Mouse (Mus musculus): ENCODE data around the gene Stard3.
A peak's percentile ranks its signal among the peaks of the same experiment; 100 is the strongest.
"Not testable (repeated sequence)": the region's sequence is repeated elsewhere in the genome, so short reads cannot be mapped to it uniquely, and the experiment has no call there.

Gene Stard3

DNA sequence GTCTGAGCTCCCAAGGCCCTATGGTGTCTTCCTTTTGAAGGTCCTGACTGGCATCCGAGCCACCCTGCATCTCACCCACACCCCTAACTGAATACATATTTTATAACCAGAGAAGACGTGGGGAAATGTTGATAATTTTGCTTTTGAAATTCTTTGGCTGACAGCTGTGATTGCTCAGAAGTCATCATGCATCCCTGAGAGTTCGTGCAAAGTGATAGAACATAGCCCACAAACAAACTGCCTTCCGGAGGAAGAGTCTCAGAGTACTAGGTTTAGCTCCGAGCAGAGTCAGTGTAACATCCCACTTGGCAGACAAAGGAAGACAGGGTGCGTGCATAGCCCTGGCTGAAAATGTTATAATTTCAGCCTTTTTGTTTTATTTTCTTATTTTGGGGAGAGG is 15.1 kb downstream of the Stard3 start:
- no peak for DNase-seq (ENCODE audit: low spot score in 2 of 2)

DNA sequence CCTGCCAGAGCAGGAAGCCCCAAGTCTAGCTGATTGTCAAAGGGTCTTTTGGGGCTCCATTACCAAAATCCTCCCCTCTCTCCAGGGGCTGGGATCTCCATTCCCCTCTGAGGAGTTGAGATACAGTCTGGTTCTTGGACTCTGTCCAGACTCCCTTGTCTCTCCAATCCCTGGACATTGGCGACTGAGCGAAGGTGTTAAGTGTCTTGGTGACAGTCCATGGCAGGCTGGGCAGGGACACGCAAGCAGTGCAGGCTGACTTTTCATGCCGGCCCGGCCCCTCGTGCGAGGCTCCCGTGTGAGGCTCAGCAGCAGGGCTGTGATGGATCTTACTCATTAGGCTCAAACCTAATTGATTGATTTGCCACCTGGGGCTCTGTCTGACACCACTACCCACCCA is 16.1 kb downstream of the Stard3 start:
- DNase-seq (ENCODE audit: low spot score in 2 of 2): no peak

DNA sequence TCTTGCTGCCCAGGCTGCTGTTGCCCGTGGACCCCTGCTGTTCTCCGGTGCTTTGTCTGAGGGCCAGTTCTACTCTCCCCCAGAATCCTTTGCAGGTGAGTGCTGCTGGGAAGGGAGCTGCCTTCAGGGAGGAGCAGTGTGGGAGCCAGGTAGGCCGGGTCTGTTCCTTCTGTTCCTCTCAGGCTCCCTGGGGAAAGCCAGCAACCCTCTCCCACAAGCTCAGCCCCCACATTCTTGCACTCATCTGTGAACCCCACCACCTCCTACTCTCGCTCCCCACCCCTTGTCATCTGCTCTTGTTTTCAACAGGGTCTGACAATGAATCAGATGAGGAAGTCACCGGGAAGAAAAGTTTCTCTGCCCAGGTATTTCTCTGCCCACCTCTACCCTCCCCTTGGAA is 18.6 kb downstream of the Stard3 start:
- no peak for DNase-seq (ENCODE audit: low spot score in 2 of 2)

DNA sequence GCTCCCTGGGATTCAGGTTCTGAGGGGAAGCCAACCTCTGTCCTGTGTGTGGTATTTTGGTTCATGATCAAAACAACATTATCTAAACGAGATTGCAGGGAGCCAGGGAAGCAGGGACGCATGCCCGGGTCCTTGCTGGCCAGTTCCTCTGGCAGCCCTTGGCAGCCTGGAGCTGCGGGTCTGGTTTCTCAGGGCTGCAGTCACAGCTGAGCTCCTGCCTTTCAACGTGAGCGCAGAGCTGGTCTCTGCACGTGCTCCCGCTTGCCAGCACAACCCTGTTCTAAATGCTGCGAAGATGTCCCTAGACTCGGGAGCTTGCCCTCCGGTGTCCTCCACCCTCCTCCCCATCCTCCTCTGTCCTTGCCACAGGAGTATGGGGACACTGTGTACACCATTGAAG is 19.6 kb downstream of the Stard3 start:
- no peak for DNase-seq (ENCODE audit: low spot score in 2 of 2)

DNA sequence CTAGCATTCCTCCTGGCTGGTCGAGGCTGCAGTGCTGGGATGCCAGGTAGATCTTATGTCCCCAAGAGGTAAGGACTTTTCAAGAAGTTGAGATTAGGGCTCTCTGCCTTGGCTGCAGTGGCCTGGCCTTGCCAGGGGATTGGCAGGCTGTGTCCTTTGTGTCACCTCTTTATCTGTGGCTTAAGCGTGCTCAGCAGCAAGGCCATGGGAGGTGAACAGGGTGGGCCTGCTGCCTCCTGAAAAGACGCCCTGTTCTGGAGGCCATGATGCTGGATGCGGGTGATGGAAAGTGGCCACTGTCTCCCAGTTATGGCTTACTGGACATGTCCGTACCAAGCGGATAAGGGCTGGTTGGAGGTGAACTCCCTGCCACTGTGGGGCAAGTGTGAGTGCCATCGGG is 21.2 kb downstream of the Stard3 start:
- DNase-seq (ENCODE audit: low spot score in 2 of 2): no peak

DNA sequence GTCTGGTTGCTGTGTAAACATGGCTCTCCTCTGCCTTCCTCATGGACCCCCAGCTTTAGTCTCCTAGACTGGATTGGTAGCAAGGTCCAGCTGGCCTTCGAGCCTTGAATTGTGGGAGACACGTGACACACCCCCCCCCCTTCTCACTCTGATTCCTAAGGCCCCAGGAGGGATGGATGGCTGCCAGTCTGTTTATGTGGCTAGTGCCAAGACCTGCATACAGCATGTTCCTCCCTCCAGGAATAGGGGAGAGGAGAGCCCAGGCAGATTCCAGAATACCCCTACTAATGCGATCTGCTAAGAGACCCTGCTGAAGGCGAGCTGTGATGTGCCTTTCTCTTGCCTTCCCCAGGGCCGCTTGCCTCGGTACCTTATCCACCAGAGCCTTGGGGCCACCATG is 21.9 kb downstream of the Stard3 start:
- no peak for DNase-seq (ENCODE audit: low spot score in 2 of 2)

DNA sequence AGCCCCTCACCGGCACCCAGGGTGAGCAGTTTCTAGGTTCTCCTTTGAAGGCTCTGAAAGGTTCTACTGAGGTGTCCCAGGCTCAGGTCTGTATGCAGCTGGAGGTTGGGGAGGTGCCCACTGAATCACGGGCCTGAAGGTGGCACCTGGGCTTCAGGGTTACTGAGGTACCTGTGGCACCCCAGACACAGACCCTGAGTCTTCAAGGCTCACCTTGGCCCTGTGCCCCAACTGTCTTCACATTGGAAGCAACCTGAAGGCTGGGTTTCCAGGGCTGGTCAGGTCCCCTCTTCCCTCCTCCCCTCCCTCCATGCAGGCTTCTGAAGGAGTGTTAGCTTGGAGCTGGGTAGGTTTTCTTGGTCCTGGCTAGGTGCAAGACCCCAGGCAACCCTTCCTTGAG is 23.5 kb downstream of the Stard3 start:
- DNase-seq (ENCODE audit: low spot score in 2 of 2): no peak

DNA sequence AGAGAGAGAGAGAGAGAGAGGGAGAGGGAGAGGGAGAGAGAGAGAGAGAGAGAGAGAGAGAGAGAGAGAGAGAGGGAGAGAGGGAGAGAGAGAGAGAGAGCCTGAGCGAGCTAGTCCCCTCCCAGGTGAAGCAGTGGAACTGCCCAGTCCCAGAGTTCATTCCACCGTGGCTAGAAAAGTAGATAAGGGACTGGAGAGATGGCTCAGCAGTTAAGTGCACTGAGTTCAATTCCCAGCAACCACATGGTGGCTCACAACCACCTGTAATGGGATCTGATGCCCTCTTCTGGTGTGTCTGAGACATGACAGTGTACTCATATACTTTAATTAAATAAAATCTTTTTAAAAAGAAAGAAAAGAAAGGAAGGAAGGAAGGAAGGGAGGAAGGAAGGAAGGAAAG is 24.2 kb downstream of the Stard3 start:
- DNase-seq (ENCODE audit: low spot score in 2 of 2): not testable (repeated sequence)

DNA sequence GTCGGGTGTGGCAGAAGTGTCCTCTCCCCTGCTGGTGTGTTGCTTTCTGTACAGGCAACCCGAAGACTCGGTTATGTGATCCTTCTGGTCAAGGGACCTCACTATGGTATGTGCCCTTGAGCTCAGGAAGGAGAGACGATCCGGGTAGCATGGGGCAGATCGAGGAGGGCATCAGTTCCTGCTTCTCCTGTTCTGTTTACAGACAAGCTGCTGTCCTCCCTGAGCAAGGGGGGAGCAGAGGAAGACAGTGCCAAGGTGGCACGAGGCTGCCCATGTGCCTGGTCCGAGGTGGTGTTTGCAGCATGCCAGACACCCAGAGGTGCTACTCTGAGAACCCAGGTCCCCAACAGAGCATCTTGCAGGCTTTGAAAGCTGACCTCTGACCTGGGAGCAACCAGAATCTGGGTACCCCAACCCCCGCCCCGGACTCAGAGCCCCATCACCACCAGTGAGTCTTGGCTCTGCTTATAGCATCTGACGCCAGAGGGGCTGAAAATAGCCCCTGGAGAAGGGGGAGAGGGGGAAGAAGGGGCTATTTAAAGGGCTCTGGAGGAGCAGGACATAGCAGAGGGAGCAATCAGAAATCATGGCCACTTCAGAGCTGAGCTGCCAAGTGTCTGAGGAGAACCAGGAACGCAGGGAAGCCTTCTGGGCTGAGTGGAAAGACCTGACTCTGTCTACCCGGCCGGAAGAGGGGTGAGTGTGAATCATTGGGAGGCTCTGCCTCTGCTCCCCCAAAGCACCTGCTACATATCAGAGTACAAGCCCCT is 25.3 kb downstream of the Stard3 start, which contains the start of gene Tcap:
Gene Tcap (plus strand): TSS at position 551 of the 770 bp plus-strand sequence.
- no peak for DNase-seq (ENCODE audit: low spot score in 2 of 2)

DNA sequence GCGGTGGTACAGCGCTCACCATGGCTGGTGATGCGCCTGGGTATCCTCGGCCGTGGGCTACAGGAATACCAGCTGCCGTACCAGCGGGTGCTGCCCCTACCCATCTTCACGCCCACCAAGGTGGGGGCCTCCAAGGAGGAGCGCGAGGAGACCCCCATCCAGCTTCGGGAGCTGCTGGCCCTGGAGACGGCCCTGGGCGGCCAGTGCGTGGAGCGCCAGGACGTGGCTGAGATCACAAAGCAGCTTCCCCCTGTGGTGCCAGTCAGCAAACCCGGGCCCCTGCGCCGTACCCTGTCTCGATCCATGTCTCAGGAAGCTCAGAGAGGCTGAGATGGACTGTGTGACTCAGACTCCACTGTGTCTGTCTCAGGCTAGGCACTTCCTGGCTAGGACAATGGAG is 26.0 kb downstream of the Stard3 start:
- DNase-seq (ENCODE audit: low spot score in 2 of 2): no peak

DNA sequence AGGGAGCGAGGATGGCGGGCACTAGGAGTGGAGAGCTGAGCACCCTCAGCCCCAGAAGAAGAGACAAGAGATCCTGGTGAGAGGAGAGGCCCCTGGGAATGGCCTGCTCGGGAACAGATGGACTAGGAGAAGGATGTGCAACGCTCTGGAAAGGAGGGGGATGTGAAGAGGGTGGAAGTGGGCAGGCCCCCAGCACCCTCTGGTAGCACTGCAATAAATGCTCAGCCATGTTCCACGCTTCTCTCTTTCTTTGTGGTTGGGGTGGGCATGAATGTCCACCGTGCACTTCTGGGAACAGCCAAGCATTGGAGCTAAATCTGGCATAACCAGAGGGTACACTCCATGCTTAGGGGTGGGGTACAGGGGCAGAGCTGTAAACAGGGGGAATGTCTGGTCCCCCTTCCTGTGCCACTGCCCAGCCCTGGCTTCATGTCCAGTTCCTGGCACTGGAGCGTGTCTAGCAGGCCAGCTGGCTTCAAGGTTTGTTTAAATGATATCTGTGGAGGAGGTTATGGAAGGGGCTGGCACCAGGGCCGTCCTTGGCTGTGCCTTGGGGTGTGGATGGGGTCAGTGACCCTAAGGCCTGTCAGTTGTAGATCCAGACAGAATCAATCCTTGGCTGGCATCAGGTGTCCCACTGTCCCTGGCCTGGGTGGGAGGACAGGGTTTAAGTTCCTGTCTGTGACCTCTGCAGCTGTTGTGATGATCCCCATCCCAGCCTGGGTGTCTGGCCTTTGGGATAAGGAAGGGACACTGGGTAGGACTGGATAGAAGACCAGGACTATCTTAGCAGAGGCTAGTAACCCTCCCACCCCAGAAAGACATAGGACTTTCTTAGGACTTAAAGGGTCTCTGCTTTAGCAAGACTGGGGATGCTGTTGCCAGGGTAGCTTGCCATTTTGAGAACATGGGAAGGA is 26.8 kb downstream of the Stard3 start:
- DNase-seq (ENCODE audit: low spot score in 2 of 2): no peak

DNA sequence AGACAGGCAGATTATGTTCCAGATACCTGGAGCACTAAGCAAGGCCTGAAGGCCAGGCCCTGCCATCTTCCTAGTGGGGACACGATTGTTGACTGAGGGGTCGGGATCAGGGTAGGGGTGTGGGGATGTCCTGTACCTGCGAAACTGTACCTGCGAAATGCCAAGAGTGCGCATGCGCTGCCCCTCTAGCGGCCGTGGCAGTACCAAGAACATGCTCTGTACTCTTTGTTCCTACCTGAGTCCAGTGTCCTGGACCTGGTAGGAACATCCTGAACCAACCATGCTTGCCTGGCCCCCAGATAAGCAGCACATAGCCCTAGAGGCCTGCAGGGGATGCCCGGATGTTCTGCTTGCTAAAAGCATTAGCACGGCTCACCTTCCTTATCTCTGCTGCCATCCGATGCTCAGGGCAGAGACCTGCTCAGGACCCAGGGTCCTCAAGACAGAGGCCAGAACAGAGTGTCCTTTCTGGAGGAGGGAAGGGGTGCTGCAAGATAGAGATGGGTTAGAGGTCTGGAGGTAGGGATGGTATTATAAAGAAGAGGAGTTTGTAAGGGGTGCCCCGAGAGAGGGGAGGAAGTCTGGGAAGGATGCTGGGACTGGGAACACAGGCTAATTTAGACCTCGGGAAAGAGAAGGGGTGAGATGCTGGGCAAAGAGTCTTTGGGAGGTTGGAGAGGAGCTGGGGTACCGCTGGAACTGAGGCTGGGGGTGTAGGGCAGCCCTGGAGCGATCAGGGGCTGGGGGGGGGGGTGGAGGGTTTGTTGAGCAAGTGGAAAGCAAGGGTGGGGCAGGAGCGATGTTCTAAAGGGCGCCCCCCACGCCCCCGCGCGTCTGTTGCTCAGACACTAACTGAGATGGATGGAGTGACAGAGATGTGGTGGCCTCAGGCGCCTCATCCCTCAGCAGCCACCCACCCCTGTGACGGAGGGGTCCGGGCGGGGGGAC is 27.7 kb downstream of the Stard3 start, which contains the start of gene Pnmt:
Gene Pnmt (plus strand): TSS at position 813 of the 948 bp plus-strand sequence.
- no peak for DNase-seq (ENCODE audit: low spot score in 2 of 2)

DNA sequence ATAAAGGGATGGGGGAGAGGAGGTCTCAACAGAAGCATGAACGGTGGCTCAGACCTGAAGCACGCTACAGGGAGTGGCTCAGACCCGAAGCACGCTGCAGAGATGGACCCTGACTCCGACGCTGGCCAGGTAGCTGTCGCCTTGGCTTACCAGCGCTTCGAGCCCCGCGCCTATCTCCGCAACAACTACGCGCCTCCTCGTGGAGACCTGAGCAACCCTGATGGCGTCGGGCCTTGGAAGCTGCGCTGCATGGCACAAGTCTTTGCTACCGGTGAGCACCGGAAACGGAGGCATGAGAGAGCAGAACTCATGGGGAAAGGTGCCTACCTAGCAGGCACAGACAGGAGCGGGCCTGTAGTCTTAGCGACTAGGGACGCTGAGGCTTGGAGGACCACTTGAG is 28.4 kb downstream of the Stard3 start:
- no peak for DNase-seq (ENCODE audit: low spot score in 2 of 2)

DNA sequence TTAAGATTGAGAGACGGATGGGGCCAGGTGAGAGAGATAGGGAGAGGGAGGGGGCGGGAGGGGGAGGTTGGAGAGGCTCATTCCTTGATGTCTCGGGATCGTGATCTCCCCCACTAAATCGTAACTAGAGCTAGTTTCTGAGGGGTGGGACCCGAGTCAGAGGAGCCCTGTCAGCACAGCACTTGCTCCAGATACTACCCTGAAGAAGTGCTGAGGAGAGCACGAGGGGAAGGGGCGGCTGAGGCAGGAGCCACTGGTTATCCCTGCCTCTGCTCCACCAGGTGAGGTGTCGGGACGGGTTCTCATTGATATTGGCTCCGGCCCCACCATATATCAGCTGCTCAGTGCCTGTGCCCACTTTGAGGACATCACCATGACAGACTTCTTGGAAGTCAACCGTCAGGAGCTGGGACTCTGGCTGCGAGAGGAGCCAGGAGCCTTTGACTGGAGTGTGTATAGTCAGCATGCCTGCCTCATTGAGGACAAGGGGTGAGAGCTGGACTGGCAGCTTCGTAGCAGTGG is 28.9 kb downstream of the Stard3 start:
- no peak for DNase-seq (ENCODE audit: low spot score in 2 of 2)

DNA sequence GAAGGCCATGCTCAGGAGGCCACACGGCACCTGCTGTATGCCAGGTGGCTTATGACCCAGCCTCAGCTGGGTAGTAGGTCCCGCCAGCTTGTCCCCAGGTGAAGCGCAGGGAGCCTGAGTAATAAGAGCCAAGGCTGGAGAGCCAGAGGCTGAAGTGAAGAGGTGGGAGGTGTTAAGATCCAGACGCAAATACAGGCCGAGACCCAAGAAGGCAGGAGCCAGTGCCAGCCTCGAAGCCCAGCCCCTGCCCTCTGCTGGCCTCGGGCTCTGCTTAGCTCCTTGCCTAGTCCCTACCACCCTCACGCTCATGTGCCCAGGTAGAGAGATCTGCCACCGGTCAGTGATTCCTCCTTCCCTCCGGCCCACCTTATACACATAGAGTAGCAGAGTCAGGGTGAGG is 30.1 kb downstream of the Stard3 start:
- no peak for DNase-seq (ENCODE audit: low spot score in 2 of 2)

DNA sequence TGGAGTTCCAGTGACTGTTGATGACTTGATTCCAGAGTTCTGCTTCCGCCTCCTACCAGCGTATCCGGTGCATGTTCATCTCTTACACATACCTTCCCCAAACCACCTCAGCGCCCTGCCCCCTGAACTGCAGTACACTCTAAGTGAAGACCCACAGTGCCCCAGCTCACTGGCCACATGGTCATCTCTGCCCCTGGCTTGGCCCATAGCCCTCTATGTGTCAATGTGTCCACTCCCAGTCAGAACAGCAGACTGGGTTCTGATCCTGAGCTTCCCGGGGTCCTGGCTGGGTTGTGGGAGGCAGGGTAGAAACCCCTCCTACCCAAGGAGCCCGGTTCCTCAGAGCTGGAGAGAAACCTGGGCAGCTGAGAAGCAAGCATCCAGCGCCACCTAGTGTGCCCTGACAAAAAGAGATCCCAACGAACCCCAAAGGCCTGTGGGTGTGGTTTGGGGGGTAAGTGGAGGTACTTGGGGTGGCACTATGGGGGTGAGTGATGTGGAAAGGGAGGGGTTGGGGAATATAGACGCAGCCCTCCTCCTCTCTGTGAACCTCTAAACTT is 31.1 kb downstream of the Stard3 start:
- DNase-seq (ENCODE audit: low spot score in 2 of 2): peak in 1 of 2 experiments; percentile 36

DNA sequence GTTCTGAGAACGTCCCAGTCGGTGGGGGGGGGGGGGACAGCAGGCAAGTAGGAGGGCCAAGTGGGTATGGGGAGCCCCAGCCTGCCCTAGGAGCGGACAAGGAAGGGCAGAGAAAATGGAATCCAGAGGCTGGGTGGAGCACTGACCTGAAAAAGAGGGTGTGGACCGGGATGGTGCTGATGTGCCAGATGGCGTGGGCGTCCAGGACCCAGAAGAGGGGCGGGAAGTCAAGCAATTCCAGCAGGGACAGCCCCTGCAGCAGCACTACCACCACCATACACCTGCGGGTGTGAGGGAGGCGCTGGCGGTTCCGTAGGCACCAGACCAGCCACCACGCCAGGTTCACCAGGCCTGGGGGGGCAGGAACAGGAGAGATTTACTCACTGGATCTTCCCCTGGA is 32.0 kb downstream of the Stard3 start:
- DNase-seq (ENCODE audit: low spot score in 2 of 2): no peak

DNA sequence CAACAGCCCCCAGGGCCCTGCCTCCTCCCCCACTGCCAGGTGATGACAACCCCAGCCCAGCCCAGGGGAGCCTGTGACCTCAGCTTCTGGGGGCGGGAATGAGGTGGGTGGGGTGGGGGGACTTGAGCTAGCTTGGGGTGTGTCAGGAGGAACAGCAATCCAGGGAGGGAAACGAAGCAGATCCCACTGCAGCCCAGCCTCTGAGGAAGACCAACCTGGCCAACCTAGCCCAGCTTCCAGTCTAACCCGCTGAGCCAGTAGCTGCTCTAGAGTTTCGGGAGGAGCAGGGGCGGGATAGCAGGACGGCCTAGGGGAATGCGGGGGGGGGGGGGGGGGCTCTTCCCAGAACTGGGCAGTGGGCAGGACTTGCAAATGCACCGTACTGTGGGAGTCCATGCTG is 33.9 kb downstream of the Stard3 start:
- DNase-seq (ENCODE audit: low spot score in 2 of 2): no peak

DNA sequence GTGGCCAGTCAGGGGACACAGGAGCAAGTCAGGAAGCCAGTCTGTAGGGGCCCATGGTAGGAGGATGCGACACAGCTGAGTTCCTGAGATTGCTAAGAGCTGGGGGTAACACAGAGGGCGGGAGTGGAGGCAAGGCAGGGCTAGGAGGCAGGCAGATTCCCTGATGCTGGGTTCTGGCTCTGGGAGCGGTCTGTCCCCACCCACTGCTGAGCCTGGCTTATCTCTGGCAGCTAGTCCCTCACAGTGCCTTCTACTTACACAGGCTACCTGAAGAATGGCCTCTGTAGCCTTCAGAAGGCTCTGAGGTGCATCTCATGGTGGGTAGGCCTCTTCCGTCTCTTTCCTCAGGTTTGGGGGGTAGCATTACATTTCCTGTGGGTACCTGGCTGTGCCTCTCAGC is 34.5 kb downstream of the Stard3 start:
- DNase-seq (ENCODE audit: low spot score in 2 of 2): peak in 1 of 2 experiments; percentile 10

DNA sequence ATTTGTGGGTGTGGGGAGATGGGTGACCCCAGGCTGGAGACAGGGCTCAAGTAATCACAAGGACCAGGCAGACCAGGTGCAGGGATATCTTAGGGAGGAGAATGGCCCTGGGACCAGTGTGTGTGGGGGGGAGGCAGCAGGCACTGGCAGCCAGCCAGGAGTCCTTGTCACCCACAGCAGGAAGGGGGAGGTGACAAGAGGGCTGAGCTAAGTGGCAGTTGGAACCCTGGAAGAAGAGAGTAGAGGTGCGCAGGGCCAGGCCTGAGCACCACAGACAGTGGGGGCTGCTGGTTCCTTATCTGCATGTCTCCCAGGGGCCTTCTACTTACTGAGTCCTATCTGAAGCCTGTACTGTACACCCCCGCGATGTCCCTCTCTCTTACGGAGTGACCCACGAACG is 35.1 kb downstream of the Stard3 start:
- peak; percentile 27 to 59 for DNase-seq (ENCODE audit: low spot score in 2 of 2)

DNA sequence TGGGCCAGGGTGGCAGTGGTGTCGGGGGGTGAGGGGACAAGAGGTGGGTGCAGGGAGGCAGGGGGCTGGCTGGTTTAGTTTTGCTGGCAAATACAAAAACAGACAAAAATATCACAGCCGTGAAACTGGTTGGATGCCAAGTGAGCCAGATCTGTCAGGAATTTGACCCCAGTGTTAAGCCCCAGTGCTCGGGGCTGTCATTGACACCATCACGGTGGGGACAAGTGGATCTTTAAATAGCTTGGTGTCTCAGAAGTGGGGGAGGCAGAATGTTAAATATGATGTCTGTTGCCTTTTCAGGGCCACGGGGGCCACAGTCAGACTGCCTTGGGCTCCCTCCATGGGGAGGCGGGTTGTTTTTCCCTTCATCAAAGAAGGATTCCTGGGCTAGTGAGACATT is 36.1 kb downstream of the Stard3 start:
- DNase-seq (ENCODE audit: low spot score in 2 of 2): no peak

All from spleen, postnatal 14 days (tissue).